Mouse (Mus musculus) thymus, adult 18-20 months (tissue): ENCODE data around the gene Gpr146.
A peak's percentile ranks its signal among the peaks of the same experiment; 100 is the strongest.
"Not testable (repeated sequence)": the region's sequence is repeated elsewhere in the genome, so short reads cannot be mapped to it uniquely, and the experiment has no call there.

Experiments
- DNase-seq, 2 experiments: peaks; one replicate each; pipeline ENCODE4 v3.0.0; 2022; ENCODE audit warnings: mixed read lengths in 2 of 2

The Gpr146 gene

DNA sequence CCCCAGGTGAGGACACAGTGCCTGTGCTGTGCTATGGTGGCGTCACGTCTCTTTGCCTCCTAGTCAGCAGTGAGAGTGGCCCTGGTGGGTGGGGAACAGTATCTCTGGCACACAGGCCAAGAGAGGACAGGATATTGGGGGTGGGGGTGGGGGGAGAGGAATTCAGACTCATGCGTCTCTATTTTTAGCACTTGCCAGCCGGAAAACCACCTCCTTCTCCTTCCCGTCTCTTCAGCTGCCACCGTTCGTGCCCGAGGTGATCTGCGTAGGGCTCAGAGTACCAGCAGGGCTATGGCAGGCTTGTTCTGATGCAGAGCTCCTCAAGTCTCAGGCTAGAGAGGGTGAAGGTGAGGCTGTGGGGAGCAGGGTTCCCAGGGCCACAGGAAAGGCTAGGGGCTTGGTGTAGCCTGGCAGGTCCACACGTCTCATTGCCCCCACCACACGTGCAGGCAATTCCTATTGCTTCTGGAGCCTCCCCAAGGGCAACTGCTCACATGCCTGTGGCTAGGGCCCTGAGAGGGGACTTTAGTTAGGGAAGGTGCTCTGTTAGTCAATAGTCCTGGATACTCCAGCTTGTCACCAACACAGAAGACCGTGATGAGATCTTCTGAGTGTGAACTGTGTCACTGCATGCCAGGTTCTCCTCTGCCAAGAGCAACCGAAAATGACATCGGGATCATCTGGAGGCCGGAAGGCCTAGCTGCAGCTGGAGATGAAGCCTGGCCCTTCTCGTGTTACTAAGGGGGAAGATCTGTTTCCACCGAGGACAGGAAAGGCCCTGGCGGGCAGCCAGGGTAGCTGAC is at the start of gene Gpr146:
Gene Gpr146, plus strand, starts transcription at position 230 of the 803 bp plus-strand sequence.
- peak; percentile 24 to 54 for DNase-seq

DNA sequence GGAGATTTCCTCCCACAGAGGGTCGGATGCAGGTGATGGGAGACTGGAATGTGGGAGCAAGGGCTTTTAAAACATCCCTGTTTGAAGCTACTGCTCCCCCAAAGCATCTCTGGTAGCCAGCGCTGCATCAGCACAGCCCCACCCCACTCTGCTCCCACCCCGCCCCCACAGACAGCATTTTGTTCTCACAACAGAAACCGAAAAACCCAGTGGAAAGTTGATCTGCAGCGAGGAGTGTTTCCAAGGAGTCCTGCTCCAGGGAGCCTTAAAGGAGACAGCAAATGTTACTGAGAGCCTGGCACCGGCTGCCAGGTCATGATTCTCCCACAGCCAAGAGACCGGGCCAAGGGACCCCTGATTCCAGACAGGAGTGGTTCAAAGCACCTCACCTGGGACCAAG is 46.7 kb upstream of the Gpr146 start:
- DNase-seq, result no peak

DNA sequence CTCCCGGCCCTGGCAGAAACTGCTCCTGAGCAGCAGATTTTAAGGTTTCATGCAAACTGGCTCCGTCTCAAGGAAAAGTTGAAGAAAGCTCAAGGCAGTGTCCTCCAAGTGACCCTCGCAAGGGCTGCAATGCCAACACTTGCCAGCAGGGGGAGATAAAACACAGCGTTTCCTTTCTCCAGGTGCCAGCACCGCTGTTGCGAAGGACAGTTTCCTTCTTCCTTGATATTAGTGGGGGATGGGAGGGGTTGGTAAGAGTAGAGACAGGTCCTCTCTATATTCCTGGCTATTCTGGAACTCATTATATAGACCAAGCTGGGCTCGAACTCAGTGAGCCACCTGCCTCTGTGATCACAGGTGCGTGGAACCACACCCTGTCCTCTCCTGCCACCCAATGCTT is 45.8 kb upstream of the Gpr146 start:
- DNase-seq, result peak in 1 of 2 experiments; percentile 35

DNA sequence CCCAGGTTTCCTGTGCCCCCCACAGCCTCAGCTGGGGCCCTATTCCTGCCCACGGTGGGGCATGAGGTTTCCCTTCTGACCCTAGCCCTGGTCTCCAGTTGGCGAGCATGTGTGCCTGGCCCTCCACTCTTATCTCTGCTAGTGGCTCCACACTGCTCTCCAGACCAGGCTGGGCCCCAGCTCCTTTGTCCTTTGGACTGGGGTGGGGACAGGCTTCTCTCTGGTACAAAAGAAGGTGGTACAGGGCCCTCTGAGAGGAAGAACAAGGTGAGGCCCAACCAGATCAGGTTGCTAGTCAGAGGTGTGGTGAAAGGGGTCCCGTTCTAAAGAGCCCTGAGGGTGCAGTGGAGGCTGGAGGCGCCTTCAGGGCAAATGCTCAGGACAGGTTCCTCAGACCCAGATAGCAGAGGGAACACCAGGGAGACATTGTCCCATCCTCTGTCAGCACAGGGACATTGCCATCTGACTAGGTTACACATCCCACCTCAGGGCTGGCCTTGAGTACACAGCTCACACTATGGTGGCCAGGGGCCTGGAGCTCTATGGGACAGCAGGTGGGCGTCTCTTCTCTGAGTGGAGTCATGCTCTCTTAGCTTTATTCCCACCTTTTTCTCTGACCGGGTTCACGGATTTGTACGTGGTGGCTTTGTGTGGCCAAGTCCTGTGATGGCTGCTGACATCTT is 44.8 kb upstream of the Gpr146 start:
- DNase-seq, result no peak

DNA sequence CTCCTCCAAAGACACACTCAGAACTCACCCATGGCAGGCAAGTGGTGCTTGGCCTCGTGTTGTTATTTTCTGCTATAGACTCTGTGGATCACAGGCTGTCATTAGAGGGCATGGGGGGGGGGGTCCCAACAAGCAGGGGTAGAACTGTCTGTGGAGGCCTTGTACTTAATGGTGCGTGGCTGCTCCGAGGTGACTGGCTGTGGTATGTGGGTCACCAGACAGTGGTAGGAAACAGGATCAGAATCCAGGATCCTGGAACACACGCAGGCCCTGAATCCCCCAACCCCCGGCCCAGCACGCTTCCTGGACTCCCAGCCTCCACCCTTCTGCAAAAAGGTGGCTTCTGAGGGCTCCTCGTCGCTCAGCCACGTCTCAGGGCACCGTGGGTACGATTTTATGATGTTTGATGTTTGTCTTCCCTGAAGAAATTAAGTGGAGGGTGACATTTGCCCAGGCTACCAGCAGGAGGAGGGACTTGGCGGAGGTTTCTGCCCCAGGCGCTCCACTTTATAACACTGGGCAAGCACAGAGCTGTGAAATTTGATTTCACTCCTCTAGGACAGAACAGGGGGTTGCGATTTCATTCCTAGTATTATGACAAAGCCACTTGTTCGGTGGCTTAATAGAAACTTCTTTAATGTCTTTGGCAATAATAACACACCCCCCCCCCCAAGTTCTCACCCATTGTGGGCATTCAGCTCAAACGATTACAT is 44.0 kb upstream of the Gpr146 start:
- DNase-seq, result no peak

DNA sequence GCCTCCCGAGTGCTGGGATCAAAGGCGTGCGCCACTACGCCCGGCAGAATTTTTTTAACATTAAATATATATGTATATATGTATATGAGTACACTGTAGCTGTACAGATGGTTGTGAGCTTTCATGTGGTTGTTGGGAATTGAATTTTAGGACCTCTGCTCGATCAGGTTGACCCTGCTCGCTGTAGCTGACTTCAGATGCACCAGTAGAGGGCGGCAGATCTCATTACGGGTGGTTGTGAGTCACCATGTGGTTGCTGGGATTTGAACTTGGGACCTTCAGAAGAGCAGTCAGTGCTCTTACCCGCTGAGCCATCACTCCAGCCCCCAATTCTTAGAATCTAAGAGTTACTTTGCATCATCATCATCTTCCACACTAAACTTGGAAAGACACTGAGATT is 43.1 kb upstream of the Gpr146 start:
- not testable (repeated sequence) for DNase-seq

DNA sequence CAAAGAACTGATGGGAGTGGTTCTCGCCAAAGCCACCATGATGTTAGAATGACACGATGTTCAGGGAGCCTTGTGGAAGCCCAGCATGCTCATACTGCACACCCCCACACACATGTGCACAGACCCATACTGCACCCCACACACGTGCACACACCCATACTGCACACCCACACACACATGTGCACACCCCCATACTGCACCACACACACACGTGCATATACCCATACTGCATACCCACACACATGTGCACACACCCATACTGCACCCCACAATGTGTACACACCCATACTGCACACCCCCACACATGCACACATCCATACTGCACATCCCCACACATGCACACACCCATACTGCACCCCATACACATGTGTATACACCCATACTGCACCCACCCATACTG is 41.9 kb upstream of the Gpr146 start:
- DNase-seq, result no peak

DNA sequence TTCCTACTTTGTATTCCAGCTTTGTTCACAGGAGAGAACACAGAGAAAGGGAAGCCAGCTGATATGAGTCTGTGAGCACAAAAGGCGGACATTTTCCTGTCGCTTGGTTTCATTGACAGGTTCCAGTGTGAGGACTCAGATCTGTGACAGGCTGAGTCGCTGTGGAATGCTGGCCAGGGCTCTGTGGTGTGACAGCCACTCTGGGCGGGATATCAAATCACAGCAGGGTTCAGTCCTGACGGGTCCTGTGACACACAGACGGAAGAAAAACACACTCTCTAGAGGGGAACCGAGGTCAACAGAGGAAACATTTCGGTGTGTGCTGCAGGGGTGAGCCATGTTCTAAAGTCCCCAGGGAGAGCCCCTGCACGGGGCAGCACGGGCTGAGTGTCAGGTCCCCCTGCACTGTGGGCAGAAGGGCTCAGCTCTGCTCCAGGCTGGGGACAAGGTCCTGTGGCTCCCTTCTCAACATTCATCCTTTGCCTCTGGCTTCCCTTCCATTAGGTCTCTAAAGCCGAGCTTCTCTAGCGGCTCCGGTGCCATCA is 39.6 kb upstream of the Gpr146 start:
- DNase-seq, result no peak

DNA sequence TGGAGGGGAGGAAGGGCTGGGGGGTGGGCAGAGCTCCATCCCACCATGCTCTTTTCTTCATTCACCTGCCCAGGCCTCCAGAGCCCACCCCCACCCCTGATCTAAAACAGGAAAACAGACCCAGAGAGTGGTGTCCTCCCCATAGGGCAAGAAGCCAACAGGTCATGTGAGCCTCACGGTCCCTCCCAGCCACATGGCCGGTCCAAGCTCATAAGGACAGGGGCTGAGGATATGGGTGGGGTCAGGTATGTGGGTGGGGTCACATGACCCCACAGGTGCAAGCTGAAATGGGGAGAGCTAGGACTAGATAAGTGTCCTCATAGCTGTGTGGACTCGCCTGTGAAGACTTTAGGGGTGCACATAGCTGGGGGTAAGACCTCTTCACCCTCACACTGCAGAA is 39.1 kb upstream of the Gpr146 start:
- no peak for DNase-seq

DNA sequence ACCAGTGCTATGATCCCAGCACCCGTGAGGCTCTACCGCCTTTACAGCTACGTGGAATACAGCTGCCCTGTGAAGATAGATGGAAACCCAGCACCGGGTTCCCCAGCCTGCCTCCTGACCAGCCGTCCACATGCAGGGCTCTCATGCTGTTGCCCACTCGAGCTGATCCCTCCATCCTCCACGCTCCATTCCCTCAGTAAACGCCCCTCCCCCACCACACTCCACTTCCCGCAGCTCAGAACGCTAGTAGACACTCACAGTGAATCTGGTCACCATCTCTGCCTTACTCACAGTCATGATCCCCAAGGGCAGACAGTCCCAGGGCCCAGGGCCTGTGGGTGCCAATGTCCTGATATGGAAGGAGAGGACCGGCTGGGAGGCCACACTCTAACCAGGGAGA is 38.6 kb upstream of the Gpr146 start:
- DNase-seq, result no peak

DNA sequence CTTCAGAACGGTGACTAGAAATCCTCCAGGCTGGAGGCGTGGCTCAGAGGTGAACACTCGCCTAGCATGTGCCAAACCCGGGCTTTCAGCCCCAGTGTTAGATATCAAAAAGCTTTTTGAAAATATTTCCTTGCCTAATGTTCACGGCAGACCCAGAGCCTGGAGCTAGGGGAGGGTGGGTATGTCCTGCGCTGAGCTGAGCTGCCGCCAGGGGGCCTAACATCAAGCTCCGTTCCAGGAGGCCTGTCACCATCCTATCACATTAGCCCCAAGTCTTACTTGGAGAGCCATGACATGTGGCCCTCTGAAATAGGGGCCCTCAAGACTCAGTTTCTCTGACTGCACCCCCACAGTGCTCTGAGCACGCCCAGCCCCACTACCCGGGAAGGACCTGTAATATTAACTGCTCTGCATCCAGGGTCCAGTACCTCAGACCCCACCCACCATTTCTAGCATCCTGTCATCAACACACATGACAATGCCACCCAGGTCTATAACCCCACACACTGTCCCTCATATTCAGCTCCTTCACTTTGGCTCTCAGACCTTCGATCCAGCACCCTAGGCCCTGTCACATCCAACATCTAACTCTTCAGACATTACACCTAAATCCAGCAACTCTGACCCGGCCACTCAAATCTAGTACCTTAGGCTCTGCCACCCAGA is 33.3 kb upstream of the Gpr146 start:
- DNase-seq, result peak; percentile 46 to 52

DNA sequence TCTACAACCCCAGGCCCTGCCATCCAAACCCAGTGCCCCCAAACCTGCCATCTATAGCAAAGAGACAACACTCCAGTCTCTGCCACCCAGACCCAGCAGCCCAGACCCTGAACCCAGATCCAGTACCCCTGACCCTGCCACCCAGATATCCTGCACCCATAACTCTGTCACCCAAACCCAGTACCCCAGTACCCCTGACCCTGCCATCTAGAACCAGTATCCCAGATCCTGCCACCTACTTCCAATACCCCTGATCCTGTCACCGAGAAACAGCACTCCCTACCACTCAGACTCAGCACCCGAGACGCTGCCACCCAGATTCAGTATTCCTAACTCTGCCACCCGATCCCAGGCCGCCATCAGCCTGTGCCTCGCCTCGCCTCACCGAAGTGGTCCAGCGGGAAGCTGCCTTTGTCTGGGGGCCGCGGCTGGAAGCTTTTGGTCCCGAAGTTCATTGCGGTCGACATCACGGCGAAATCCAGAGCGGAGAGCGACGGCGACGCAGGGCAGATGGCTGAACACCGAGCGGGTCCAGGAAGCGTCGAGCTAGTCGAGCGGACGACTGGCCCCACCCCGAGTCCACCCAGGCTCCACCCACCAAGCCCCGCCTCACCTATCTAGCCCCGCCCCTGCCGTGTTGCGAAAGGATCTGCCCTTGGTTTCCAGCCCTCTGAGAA is 32.7 kb upstream of the Gpr146 start:
- peak; percentile 84 for DNase-seq

DNA sequence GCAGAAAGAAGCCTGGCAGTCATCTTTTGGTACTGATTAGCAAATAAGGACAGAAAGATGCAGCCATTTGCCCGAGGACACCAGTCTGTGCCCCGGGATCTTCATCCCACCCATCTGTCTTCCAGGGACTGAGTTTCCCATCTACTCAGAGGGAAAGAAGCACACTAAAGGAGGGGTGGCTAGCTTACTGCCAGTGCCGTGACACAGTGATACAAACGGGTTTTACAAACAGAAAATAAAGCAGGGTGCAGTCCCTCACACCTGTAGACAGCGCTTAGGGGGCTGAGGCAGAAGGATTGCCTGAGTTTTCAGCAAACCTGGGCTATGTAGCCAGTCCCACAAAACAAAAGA is 32.2 kb upstream of the Gpr146 start:
- no peak for DNase-seq

DNA sequence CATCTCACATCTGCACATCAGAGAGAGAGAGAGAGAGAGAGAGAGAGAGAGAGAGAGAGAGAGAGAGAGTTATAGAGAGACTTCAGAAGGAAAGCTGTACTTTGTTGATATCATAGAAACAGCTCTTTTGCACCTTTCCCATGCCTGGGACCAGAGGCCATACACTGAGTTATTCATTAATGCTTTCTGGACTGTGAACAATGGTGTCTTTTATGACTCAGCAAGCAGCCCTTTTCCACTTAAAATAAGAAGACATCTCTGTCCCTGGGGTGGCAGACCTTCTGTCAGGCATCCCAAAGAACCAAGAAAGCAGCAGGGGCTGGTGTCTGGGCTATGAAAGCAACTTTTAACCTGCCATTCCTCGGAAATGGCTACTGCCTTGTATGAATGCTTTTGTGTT is 30.3 kb upstream of the Gpr146 start:
- DNase-seq, result no peak

DNA sequence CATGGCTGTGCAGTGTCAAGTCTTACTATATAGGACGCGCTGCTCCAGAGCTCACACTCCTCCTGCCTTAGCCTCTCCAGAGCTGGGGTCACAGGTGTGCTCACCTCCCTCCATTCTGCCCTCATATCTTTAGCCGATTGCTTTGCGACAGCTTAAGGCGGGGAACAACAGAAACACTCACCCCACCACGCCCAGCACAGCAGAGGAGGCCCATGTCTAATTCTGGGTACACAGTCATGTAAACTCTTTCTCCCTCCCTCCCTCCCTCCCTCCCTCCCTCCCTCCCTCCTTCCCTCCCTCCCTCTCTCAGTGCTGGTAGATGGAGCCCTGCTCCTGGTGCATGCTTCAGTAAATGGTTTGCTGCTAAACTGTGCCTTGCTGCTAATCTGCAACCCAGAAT is 27.8 kb upstream of the Gpr146 start:
- DNase-seq, result no peak

DNA sequence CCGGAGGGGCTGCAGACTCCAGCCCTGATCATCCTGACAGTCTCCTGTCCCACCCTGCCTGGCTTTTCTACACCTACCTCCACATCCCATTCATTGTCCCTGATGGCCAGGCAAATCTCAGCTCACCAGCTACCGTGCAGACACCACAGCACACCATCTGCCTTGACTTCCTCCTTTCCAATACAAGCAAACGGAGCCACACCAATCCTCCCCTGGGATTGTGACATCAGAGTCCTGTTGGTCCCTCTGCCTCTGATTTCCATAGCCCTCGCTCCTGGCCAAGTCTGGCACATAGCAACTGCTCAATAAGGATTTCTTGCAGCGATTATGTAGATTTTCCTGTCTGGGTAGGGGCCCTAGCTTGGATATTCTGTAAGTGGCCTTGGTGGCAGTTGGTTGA is 26.4 kb upstream of the Gpr146 start, which contains the start of gene Cox19:
Gene Cox19, minus strand, starts transcription at position 285 of the 400 bp plus-strand sequence.
- DNase-seq, result no peak

DNA sequence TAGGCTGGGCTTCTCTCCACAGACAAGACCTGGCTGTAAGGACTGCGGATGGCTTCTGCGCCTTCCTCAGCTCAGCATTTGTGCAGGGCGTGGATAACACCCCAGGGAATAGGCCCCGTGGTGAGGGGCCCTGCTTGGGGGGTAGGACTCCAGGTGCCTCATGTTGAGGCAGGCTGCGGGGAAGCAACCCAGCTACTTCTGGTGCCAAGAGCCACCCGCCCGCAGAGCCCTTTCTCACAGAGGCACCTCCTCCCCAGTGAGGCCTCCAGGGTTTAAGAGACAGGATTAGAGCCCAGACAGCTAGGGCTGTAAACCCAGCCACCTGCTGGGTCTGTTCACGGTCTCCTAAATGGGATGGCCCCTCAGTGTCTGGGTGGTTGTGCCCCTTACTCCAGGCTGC is 25.9 kb upstream of the Gpr146 start:
- DNase-seq, result no peak

DNA sequence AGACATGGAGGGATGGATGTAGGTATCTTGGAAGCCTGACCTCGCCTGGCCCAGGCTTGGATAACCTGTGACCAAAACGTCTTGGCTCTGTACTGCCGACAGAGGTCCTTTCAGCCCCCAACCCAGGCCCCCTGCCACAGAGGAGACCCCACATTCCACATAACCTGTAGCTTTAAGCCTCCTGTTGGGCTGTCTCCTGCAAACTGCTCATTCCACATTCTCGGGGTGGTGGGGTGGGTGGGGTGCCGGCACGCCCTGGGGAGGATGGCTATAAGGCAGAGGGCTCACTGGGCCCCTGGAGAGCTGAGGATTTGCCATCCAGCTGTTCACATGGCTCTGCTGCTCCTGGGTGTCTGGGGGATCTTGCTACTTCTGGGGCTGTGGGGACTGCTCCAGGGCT is 25.2 kb upstream of the Gpr146 start, which contains the start of gene Cyp2w1:
Gene Cyp2w1, plus strand, starts transcription at position 301 of the 400 bp plus-strand sequence.
- no peak for DNase-seq

DNA sequence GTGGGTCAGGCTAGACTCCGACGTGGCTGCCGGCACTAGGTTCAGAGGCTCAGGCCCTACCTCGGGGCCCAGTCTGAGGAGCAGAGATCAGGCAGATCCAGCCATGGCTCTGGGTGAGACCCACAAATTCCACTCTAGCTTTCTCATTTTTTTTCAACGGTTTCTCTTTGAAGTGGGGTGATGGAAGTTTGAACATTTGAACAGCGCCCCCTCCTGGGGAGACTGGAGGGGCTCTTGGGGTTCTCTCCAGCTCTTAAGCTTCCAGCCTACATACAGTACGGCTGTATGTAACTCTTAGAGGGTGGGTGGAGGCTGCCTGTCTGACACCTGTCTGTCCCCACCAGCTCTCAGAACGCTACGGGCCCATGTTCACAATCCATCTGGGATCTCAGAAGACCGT is 24.0 kb upstream of the Gpr146 start:
- no peak for DNase-seq

DNA sequence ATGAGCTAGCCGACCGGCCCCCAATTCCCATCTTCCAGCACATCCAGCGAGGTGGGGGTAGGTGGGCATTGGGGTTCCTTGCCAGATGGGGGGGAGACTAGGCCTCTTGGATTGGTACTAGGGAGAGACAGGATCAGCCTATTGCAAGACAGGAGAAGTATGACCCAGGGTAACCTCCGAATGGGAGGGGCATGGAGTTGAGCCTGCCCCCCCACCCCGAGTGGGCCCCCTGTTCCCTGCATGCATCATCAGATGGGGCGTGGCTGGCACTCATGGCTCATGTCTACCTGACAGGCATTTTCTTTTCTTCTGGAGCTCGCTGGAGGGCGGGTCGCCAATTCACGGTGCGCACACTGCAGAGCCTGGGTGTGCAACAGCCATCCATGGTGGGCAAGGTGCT is 23.6 kb upstream of the Gpr146 start:
- no peak for DNase-seq

DNA sequence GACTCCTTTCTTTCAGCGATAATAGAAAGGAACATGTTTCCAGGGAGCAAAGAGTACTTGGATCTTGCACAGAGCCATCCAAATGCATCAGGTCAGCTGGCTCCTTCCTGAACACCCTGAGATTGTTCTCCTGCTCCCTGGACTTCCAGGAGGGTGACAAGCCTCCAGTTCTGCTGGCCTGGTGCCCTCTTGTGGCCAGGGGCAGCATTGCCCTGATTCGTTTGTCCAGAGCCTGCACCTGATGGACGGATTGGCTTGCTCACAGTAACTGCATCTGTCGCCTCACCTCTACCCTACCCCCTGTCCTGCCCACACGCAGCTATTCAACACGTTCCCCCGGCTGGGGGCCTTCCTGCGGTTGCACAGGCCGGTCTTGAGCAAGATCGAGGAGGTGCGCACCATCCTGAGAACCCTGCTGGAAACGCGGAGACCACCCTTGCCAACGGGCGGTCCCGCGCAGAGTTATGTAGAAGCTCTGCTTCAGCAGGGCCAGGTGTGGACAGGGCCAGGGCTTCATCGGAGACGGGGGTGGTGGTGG is 22.2 kb upstream of the Gpr146 start:
- peak; percentile 26 to 28 for DNase-seq

DNA sequence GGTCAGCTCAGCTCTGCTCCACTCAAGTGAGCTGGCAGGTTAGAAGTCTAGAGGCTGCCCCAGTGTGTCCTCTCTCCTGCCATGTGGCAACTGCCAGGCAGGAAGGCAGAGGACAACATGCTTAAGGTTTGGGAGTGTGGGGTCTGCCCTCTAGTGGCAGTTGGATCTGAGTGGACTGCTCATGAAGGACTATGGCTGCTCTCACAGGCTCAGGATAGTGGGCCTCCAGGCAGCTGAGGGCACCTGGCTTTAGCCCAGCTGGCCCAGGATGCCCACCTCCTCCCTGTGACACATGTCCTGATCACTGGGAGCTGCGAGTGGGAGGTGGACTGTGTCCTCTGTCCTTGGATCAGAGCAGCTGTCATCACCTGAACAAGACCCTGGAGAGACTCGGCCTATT is 18.8 kb upstream of the Gpr146 start:
- DNase-seq, result no peak
